Mouse (Mus musculus) Muller cell, postnatal 12 days (primary cell): ENCODE data around the gene Gadd45g.

Experiments used
- DNase-seq: peaks from one replicate; pipeline ENCODE4 v3.0.0-alpha.2; 2015; ENCODE audit errors: inconsistent ontology term

The Gadd45g gene

GRCm38 (mm10) chr13:51882218-51882617, 35.7 kb downstream of the Gadd45g start:
- no peak for DNase-seq

- no peak for DNase-seq
These were observed 37.8 kb downstream of the Gadd45g start for GRCm38 (mm10) chr13:51884250-51884649.

- no peak for DNase-seq
These were observed 39.1 kb downstream of the Gadd45g start for GRCm38 (mm10) chr13:51885594-51885993.

- no peak for DNase-seq
These were observed 39.6 kb downstream of the Gadd45g start for GRCm38 (mm10) chr13:51886085-51886484.

- DNase-seq, result peak; percentile 89
These were observed 40.2 kb downstream of the Gadd45g start for GRCm38 (mm10) chr13:51886723-51887122.

- no peak for DNase-seq
These were observed 41.9 kb downstream of the Gadd45g start for GRCm38 (mm10) chr13:51888426-51888825.

DNA sequence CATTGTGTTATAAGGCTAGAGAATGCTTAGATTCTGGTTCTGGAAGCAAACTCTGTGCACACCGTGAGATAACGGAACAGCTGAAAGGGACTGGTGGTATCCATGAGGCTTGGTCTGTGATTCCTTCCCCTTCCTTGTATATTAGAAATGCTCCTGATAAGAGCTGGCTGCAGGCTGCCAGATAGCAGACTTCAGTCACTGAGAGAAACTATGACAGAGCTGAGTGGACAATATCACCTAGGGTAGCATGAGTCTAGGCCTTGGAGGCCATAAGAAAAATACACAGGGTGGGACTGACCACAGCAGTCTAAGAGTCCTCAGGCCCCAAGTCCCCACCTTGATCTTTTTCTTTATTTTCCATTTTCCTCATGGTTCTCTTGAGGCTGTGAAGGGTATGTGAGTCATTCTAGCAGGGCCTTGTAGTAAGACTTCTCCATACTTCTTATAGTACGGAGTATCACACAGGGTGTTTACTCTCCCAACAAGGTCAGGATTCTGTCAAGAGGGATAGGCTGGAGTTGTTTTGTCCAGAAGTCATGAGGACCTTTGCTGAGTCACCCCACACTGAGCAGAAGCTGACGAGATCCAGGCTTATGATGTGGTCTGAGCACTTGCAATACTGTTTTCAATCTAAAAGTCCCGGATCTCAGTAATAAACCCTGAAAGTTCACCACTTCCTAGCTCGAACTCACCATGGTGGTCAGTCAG, 45.5 kb downstream of the Gadd45g start:
- no peak for DNase-seq

GRCm38 (mm10) chr13:51897579-51897978, 51.1 kb downstream of the Gadd45g start:
- DNase-seq, result no peak
